Comparison of ENCODE assay signal across 11 mouse cellular contexts in the genomic region with DNA sequence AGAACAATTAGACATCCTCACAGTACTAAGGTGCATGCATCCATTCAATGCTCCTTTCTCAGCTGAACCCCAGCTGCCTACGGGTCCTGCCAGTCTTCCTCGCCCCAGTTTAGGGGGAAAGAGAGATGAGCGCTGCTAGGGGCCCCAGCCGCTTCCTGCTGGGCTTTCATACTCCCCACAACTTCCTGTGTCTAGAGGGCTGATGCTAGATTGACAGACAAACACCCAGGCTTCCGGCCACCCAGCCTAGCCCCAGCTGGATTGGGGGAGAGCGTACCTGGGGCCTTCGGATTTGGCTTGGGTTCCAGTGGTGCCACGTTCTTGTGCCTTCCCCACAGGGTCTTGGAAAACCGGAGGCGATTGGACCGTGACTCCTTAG. TPM values are rescaled to one million over a fixed set of nuclear protein-coding genes. Genes with fewer than 3 reads are reported as not detected.
A peak's percentile ranks its signal among the peaks of the same experiment; 100 is the strongest.
DNase-seq lines count a peak whose midpoint lies in the region; ATAC-seq and TF ChIP-seq lines count a peak whose summit lies in the region.
"Had no signal": no experiment of that assay in that cellular context is flagged by ENCODE, and none has a peak within 500 bp of the region (broad histone marks: within the 10 kb centered on the region; RNA-seq: fewer than 3 reads in every experiment).

No protein-coding gene starts in this region.

- DNase-seq in CD4-positive helper T cell, adult 2 months (ENCODE audit: low read depth, low spot score): peak; percentile 85
- peak; percentile 36 for DNase-seq in liver, embryonic 13.5 days
- peak; percentile 40 to 72 for DNase-seq in spleen, adult 2 months (ENCODE audit: low read depth in 1 of 2, low spot score in 2 of 2)
- no peak for DNase-seq in retina, postnatal 1 day
- DNase-seq in layer of hippocampus, adult 9-11 months: no peak
- DNase-seq: cerebellum, postnatal 10 days; lung, embryonic 14.5 days had no signal

- H3K27me3 ChIP-seq in liver, embryonic 13.5 days: 0 out of 2 replicates have a peak, but pooled peaks cover 6% of the 10 kb centered on the region
- H3K27me3 ChIP-seq in spleen, adult 2 months (ENCODE audit: control insufficient read depth, insufficient read depth, low read length): no peaks in the 10 kb centered on the region
- H3K27me3 ChIP-seq in hindbrain, embryonic 16.5 days (replicated peaks; ENCODE audit: control insufficient read depth, insufficient read depth, low read length): peaks cover 12% of the 10 kb centered on the region

- TF ChIP-seq POLR2A in bone marrow, adult 2 months (IDR thresholded peaks at IDR 0.05; ENCODE audit: borderline replicate concordance, control insufficient read depth, low read depth, low read length): no peak
- no peak for TF ChIP-seq POLR2A in spleen, adult 2 months (IDR thresholded peaks at IDR 0.05; ENCODE audit: low read depth, low read length)

- WGBS in bone marrow, adult 2 months: 2% methylated on average over 11 of the region's 11 CpGs
- WGBS in liver, embryonic 13.5 days (ENCODE audit: insufficient replicate concordance): 29% methylated on average over 11 of the region's 11 CpGs
- WGBS in spleen, adult 2 months: 5% methylated on average over 11 of the region's 11 CpGs
- WGBS in hindbrain, embryonic 16.5 days: 67% methylated on average over 11 of the region's 11 CpGs

- peak; percentile 81 for ATAC-seq in liver, embryonic 13.5 days (ENCODE audit: low read depth)
- ATAC-seq in hindbrain, embryonic 16.5 days: no peak

- peak overlapping the region; percentile 71 for H3K4me2 ChIP-seq in liver, embryonic 13.5 days
- H3K4me2 ChIP-seq in hindbrain, embryonic 16.5 days (ENCODE audit: low read length): no peak overlapping the region
- H3K4me2 ChIP-seq: kidney, embryonic 15.5 days had no signal

- H3K9me3 ChIP-seq in liver, embryonic 13.5 days (replicated peaks): no peaks in the 10 kb centered on the region
- no peaks in the 10 kb centered on the region for H3K9me3 ChIP-seq in hindbrain, embryonic 16.5 days (ENCODE audit: control insufficient read depth, low read length)
- H3K9me3 ChIP-seq: kidney, embryonic 15.5 days had no signal

- H3K4me1 ChIP-seq in bone marrow, adult 2 months (ENCODE audit: control insufficient read depth, insufficient read depth, low read length): peaks cover 2% of the 10 kb centered on the region
- H3K4me1 ChIP-seq in liver, embryonic 13.5 days (replicated peaks): peaks cover 26% of the 10 kb centered on the region
- H3K4me1 ChIP-seq in spleen, adult 2 months (ENCODE audit: control insufficient read depth, insufficient read depth, insufficient read length): peaks cover 3% of the 10 kb centered on the region; the same call in 1 of the 2 replicates
- no peaks in the 10 kb centered on the region for H3K4me1 ChIP-seq in hindbrain, embryonic 16.5 days (ENCODE audit: control insufficient read depth, insufficient read depth, low read depth, low read length)
- H3K4me1 ChIP-seq: kidney, embryonic 15.5 days had no signal

- H3K4me3 ChIP-seq in bone marrow, adult 2 months (replicated peaks; ENCODE audit: control insufficient read depth, low read depth, low read length): peak overlapping the region; percentile 95
- peak overlapping the region; percentile 59 for H3K4me3 ChIP-seq in liver, embryonic 13.5 days (replicated peaks)
- peak overlapping the region; percentile 92 for H3K4me3 ChIP-seq in spleen, adult 2 months (ENCODE audit: extremely low read depth, insufficient read depth, insufficient read length)
- H3K4me3 ChIP-seq in hindbrain, embryonic 16.5 days (ENCODE audit: low read length): no peak overlapping the region
- H3K4me3 ChIP-seq: kidney, embryonic 15.5 days had no signal

- no peak for TF ChIP-seq CTCF in bone marrow, adult 2 months (IDR thresholded peaks at IDR 0.05; ENCODE audit: control insufficient read depth, insufficient read depth, low read length)
- no peak for TF ChIP-seq CTCF in spleen, adult 2 months (IDR thresholded peaks at IDR 0.05; ENCODE audit: extremely low read depth, insufficient read depth, insufficient read length, insufficient replicate concordance)

- H3K27ac ChIP-seq in bone marrow, adult 2 months (ENCODE audit: control insufficient read depth, insufficient read depth, low read depth, low read length, poor library complexity): peak overlapping the region; percentile 85
- H3K27ac ChIP-seq in liver, embryonic 13.5 days: no peak overlapping the region
- H3K27ac ChIP-seq in spleen, adult 2 months (ENCODE audit: insufficient read depth, low read length): peak overlapping the region; percentile 95
- no peak overlapping the region for H3K27ac ChIP-seq in hindbrain, embryonic 16.5 days (ENCODE audit: low read depth, low read length)
- H3K27ac ChIP-seq: kidney, embryonic 15.5 days had no signal

- peak overlapping the region; percentile 66 for H3K9ac ChIP-seq in liver, embryonic 13.5 days
- H3K9ac ChIP-seq in hindbrain, embryonic 16.5 days (ENCODE audit: low read depth, low read length): no peak overlapping the region
- H3K9ac ChIP-seq: kidney, embryonic 15.5 days; lung, embryonic 14.5 days had no signal

- H3K36me3 ChIP-seq in liver, embryonic 13.5 days: no peaks in the 10 kb centered on the region
- H3K36me3 ChIP-seq in spleen, adult 2 months (ENCODE audit: control insufficient read depth, insufficient read depth, low read length): peaks cover 10% of the 10 kb centered on the region
- H3K36me3 ChIP-seq in hindbrain, embryonic 16.5 days (ENCODE audit: control insufficient read depth, insufficient read depth, low read length): no peaks in the 10 kb centered on the region
- H3K36me3 ChIP-seq: kidney, embryonic 15.5 days had no signal

RNA-seq across cellular contexts. Expression of gene Rasal3, which starts 0.6 kb away (rescaled TPM):
- polyA plus RNA-seq in bone marrow, adult 2 months (2011; ENCODE audit: insufficient read depth, insufficient read length, low replicate concordance, missing spikeins): 20.7 and 58.8 TPM in 2 replicates
- polyA plus RNA-seq in liver, embryonic 13.5 days (2015; fragmentation: Nextera tagmentation; extraction: Ambion mirVana): 3.5 and 3.6 TPM in 2 replicates
- 157 and 183 TPM in 2 replicates for polyA plus RNA-seq in spleen, adult 2 months (2012; rRNA removed)
- polyA plus RNA-seq in hindbrain, embryonic 16.5 days (2015; fragmentation: Nextera tagmentation; extraction: Ambion mirVana): 0.98 and 1.0 TPM in 2 replicates

RNA-seq across cellular contexts. Expression of gene Wiz, which starts 13.5 kb away (rescaled TPM):
- 11.8 and 15.5 TPM in 2 replicates for polyA plus RNA-seq in bone marrow, adult 2 months (2011; ENCODE audit: insufficient read depth, insufficient read length, low replicate concordance, missing spikeins)
- polyA plus RNA-seq in liver, embryonic 13.5 days (2015; fragmentation: Nextera tagmentation; extraction: Ambion mirVana): 5.8 and 6.8 TPM in 2 replicates
- polyA plus RNA-seq in spleen, adult 2 months (2012; rRNA removed): 22.4 and 29.4 TPM in 2 replicates
- polyA plus RNA-seq in hindbrain, embryonic 16.5 days (2015; fragmentation: Nextera tagmentation; extraction: Ambion mirVana): 28.5 and 37.3 TPM in 2 replicates

RNA-seq across cellular contexts. Expression of gene Pglyrp2, which starts 21.2 kb away (rescaled TPM):
- polyA plus RNA-seq in bone marrow, adult 2 months (2011; ENCODE audit: insufficient read depth, insufficient read length, low replicate concordance, missing spikeins): 0.95 and 3.4 TPM in 2 replicates
- polyA plus RNA-seq in liver, embryonic 13.5 days (2015; fragmentation: Nextera tagmentation; extraction: Ambion mirVana): 2.3 and 2.6 TPM in 2 replicates
- 43.0 and 52.7 TPM in 2 replicates for polyA plus RNA-seq in spleen, adult 2 months (2012; rRNA removed)
- polyA plus RNA-seq in hindbrain, embryonic 16.5 days (2015; fragmentation: Nextera tagmentation; extraction: Ambion mirVana): not detected in 2 replicates
- polyA plus RNA-seq: kidney, embryonic 15.5 days; neural tube, embryonic 14.5 days had no signal

RNA-seq across cellular contexts. Expression of gene Cyp4f39, which starts 49.8 kb away (rescaled TPM):
- polyA plus RNA-seq in bone marrow, adult 2 months (2011; ENCODE audit: insufficient read depth, insufficient read length, low replicate concordance, missing spikeins): 0.88 and 0.95 TPM in 2 replicates
- polyA plus RNA-seq in liver, embryonic 13.5 days (2015; fragmentation: Nextera tagmentation; extraction: Ambion mirVana): 0.46 and 1.0 TPM in 2 replicates
- 0.07 and 0.39 TPM in 2 replicates for polyA plus RNA-seq in spleen, adult 2 months (2012; rRNA removed)
- 0.94 and 1.3 TPM in 2 replicates for polyA plus RNA-seq in hindbrain, embryonic 16.5 days (2015; fragmentation: Nextera tagmentation; extraction: Ambion mirVana)

RNA-seq across cellular contexts. Expression of gene Akap8l, which starts 52.4 kb away (rescaled TPM):
- polyA plus RNA-seq in bone marrow, adult 2 months (2011; ENCODE audit: insufficient read depth, insufficient read length, low replicate concordance, missing spikeins): 141 and 225 TPM in 2 replicates
- 35.4 and 36.9 TPM in 2 replicates for polyA plus RNA-seq in liver, embryonic 13.5 days (2015; fragmentation: Nextera tagmentation; extraction: Ambion mirVana)
- polyA plus RNA-seq in spleen, adult 2 months (2012; rRNA removed): 136 and 169 TPM in 2 replicates
- 145 and 153 TPM in 2 replicates for polyA plus RNA-seq in hindbrain, embryonic 16.5 days (2015; fragmentation: Nextera tagmentation; extraction: Ambion mirVana)

Comparison
In these comparisons a context has a peak if more than half of its experiments do, and no peak if none do; other contexts are left out.
1. DNase-seq: peak in CD4-positive helper T cell, adult 2 months (single experiment), liver, embryonic 13.5 days (single experiment) and spleen, adult 2 months (2 of 2); none in retina, postnatal 1 day (single experiment) and layer of hippocampus, adult 9-11 months (single experiment).
2. H3K27ac ChIP-seq: peak in bone marrow, adult 2 months (single experiment) and spleen, adult 2 months (single experiment); none in liver, embryonic 13.5 days (single experiment) and hindbrain, embryonic 16.5 days (single experiment).
3. RNA of gene Pglyrp2, which starts 21.2 kb away (polyA plus RNA-seq): 43.0 to 52.7 TPM in spleen, adult 2 months; 0.95 to 3.4 TPM in bone marrow, adult 2 months, 2.3 to 2.6 TPM in liver, embryonic 13.5 days and not detected in hindbrain, embryonic 16.5 days; every median in the first group is over 10 times any median in the second.